Mouse (Mus musculus) lung, postnatal 0 days (tissue): ENCODE data around the gene Tle6. TPM values are rescaled to one million over a fixed set of nuclear protein-coding genes. Genes with fewer than 3 reads are reported as not detected.

ENCODE experiments used
- ATAC-seq: fragments of 200-750 bp; cut with Nextera tagmentation; 2 replicates; pipeline ENCODE4 v1.8.0; 2017; ENCODE audit warnings: moderate library complexity
- DNase-seq: peaks from one replicate; pipeline ENCODE4 v3.0.0-alpha.2; 2016; ENCODE audit warnings: low spot score
- H3K27ac ChIP-seq: fragments of 300-500 bp; sonication (generic); 2 replicates; pipeline ENCODE4 v1.5.1; 2014; ENCODE audit warnings: antibody characterized with exemption, mild to moderate bottlenecking, low read length, mixed read lengths
- H3K27me3 ChIP-seq: fragments of 300-500 bp; sonication (generic); replicated peaks from 2 replicates; pipeline ENCODE4 v1.6.1; 2014; ENCODE audit warnings: low read length, mixed read lengths; ENCODE audit not compliant: insufficient read depth
- H3K36me3 ChIP-seq: fragments of 300-500 bp; sonication (generic); 2 replicates; pipeline ENCODE4 v1.6.1; 2014; ENCODE audit warnings: low read length, mixed read lengths; ENCODE audit not compliant: insufficient read depth
- H3K4me1 ChIP-seq: fragments of 300-500 bp; sonication (generic); 2 replicates; pipeline ENCODE4 v1.6.1; 2014; ENCODE audit warnings: antibody characterized with exemption, low read depth, low read length, mixed read lengths; ENCODE audit not compliant: insufficient read depth
- H3K4me2 ChIP-seq: fragments of 300-500 bp; sonication (generic); replicated peaks from 2 replicates; pipeline ENCODE4 v1.6.1; 2014; ENCODE audit warnings: low read depth, mild to moderate bottlenecking, low read length, moderate library complexity, mixed read lengths
- H3K4me3 ChIP-seq: fragments of 300-500 bp; sonication (generic); 2 replicates; pipeline ENCODE4 v1.5.1; 2014; ENCODE audit warnings: low read depth, low read length
- H3K9ac ChIP-seq: fragments of 300-500 bp; sonication (generic); replicated peaks from 2 replicates; pipeline ENCODE4 v1.6.1; 2014; ENCODE audit warnings: low read depth, mild to moderate bottlenecking
- H3K9me3 ChIP-seq: fragments of 300-500 bp; sonication (generic); 2 replicates; pipeline ENCODE4 v1.6.1; 2016; ENCODE audit warnings: low read length, mixed read lengths
- CTCF ChIP-seq: IDR thresholded peaks from 2 replicates; pipeline ENCODE4 v1.5.1; 2016; ENCODE audit warnings: antibody characterized with exemption, mild to moderate bottlenecking
- EP300 ChIP-seq: IDR thresholded peaks from 2 replicates; pipeline ENCODE4 v1.6.1; 2016; ENCODE audit warnings: antibody characterized with exemption, mild to moderate bottlenecking, control low read depth
- WGBS: fragments of 180-500 bp; shearing (Covaris S2); extraction: QIAGEN DNeasy Blood & Tissue Kit; methylation state at CpG from one replicate; pipeline ENCODE4 v1.1.7; 2014; 5-methylcytosine and 5-hydroxymethylcytosine counted together
- polyA plus RNA-seq: library from polyadenylated mRNA; unstranded; fragments of >200 nt; fragmentation: Nextera tagmentation; extraction: Ambion mirVana; gene quantifications from 2 replicates; pipeline ENCODE4 v1.2.1, GENCODE M21; 2015

Gene Tle6
- polyA plus RNA-seq, 1 experiment from 2014 or later = 12.8 TPM

DNA sequence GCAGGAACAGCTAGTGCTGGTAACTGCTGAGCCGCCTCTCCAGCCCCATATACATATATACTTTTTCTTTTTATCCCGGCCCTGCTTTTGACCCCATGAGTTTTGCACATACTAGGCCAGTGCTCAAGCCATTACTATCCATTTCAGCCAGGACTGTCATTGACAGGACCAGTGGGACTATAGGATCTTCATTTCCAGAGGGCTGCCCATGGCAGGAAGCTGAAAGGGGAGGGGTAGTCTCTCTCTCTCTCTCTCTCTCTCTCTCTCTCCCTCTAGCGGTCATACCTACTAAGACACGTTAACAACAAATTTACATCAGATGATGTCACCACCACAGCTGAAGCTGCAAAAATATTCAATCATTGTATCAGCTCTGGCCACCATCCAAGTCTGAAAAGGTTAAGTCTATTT lies 1.9 kb upstream of the Tle6 start:
- Histone ChIP-seq H3K9ac (no peak overlapping the region), H3K4me3 (no peak overlapping the region), H3K4me1 (peaks cover 10% of the 10 kb centered on the region; the same call in 1 of the 2 replicates), H3K27me3 (no peaks in the 10 kb centered on the region), H3K27ac (no peak overlapping the region), H3K4me2 (no peak overlapping the region), H3K9me3 (no peaks in the 10 kb centered on the region), H3K36me3 (no peaks in the 10 kb centered on the region)
- DNase-seq (peak; percentile 96), ATAC-seq (no peak)
- WGBS = 22% methylated on average over 4 of the region's 4 CpGs
- TF ChIP-seq CTCF (peak; percentile 84), EP300 (no peak)

DNA sequence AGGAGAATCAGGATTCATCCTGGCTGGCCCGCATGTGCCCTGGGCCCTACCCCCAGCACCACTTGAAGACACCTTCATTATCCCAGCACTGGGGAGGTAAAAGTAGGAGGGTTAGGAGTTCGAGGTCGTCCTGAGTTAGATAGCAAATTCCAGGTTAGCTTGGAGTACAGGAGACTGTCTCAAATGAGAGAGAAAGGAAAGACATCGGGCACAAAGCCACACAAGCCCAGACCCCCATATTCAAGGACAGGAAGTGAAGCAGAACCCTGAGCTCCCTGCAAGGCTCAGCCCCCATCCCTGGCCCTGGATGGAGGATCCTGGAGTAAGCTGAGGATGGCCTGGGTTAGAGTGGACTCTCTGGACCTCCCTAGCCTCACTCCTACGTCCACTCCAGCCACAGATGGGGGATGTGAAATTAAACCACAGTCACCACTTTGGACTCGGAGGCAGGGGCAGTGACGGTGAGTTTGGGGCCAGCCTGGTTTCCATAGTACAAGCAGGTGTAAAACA lies 578 bp upstream of the Tle6 start:
- H3K36me3 ChIP-seq = no peaks in the 10 kb centered on the region
- H3K4me2 ChIP-seq = peak overlapping the region; percentile 58
- H3K9ac ChIP-seq = no peak overlapping the region
- ATAC-seq = no peak
- H3K4me3 ChIP-seq = peak overlapping the region; percentile 16; the same call in 1 of the 2 replicates
- no peaks in the 10 kb centered on the region for H3K9me3 ChIP-seq
- no peak for DNase-seq
- 28% methylated on average over 7 of the region's 7 CpGs for WGBS
- no peak for TF ChIP-seq CTCF
- TF ChIP-seq EP300 = no peak
- H3K27me3 ChIP-seq = no peaks in the 10 kb centered on the region
- peaks cover 10% of the 10 kb centered on the region; the same call in 1 of the 2 replicates for H3K4me1 ChIP-seq
- H3K27ac ChIP-seq = 0 out of 2 replicates have a peak overlapping the region, but pooled peaks have one; percentile 32

DNA sequence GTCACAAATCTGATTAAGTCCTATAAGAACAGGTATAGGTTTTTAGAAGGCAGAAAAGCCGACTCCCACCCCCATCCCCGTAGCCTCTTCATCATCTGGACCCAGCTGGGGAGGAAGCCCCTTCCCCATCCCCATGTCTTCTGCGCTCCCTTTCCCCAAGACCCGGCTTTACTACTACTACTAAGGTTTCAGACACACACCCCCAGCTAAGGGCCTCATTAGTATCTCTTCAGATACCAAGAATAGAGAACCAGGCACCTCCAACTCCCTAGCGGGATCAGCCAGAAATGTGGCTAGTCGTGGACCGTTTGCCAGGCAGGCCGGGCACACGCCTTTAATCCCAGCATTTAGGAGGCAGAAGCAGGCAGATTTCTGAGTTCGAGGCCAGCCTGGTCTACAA lies 777 bp downstream of the Tle6 start:
- H3K4me1 ChIP-seq = peaks cover 15% of the 10 kb centered on the region; the same call in 1 of the 2 replicates
- no peak for DNase-seq
- TF ChIP-seq CTCF (no peak), EP300 (no peak)
- no peaks in the 10 kb centered on the region for H3K9me3 ChIP-seq
- H3K27me3 ChIP-seq = no peaks in the 10 kb centered on the region
- no peak overlapping the region for H3K9ac ChIP-seq
- H3K36me3 ChIP-seq = no peaks in the 10 kb centered on the region
- 55% methylated on average over 10 of the region's 10 CpGs for WGBS
- no peak overlapping the region for H3K27ac ChIP-seq
- no peak for ATAC-seq
- no peak overlapping the region for H3K4me2 ChIP-seq
- H3K4me3 ChIP-seq = no peak overlapping the region; the same call in 1 of the 2 replicates

DNA sequence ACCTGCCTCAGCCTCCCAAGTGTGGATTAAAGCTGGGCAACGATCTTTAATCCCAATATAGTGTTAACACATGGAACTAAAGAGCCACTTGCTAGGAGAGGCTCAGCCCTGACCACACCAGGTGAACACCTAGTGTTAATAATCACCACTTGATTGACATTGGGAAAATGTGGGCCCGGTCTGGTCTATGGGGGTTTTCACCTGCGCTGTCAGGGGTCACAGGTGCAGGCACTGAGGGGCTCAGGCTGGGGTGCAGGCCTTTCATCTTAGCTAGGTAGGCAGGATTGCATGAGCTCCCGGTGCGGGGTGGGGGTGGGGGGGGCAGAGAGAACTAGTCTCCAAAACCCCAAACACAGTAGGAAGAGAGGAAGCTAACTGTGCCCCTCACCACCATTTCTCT lies 1.2 kb downstream of the Tle6 start:
- TF ChIP-seq EP300 (no peak), CTCF (no peak)
- no peak overlapping the region for H3K4me3 ChIP-seq
- DNase-seq (no peak), ATAC-seq (no peak)
- no peak overlapping the region for H3K4me2 ChIP-seq
- no peak overlapping the region for H3K27ac ChIP-seq
- H3K9ac ChIP-seq = no peak overlapping the region
- H3K4me1 ChIP-seq = peaks cover 15% of the 10 kb centered on the region; the same call in 1 of the 2 replicates
- WGBS = 62% methylated on average over 5 of the region's 5 CpGs
- H3K36me3 ChIP-seq = no peaks in the 10 kb centered on the region
- H3K27me3 ChIP-seq = no peaks in the 10 kb centered on the region
- H3K9me3 ChIP-seq = no peaks in the 10 kb centered on the region

DNA sequence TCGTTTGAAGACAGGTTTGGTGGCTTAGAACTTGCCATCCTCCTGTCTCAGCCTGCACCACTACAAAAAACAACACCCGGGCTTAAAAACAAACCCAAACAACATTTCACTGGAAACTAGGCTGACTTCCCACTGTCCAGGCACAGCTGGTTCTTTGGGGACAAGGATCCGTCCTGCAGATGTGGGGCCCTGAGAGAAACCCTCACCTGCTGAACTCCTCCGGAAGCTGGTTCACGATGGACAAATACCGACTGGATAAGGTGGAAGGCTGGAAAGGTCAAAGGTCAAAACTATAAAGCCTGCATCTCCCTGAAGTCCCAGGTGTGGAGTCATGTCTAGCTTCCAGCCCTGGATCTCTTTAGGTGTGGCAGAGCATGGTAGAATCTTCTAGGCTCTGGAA lies 2.0 kb downstream of the Tle6 start:
- DNase-seq (no peak), ATAC-seq (no peak)
- Histone ChIP-seq H3K4me3 (no peak overlapping the region), H3K4me1 (peaks cover 15% of the 10 kb centered on the region; the same call in 1 of the 2 replicates), H3K27me3 (no peaks in the 10 kb centered on the region), H3K9ac (no peak overlapping the region), H3K9me3 (no peaks in the 10 kb centered on the region), H3K27ac (no peak overlapping the region), H3K4me2 (no peak overlapping the region), H3K36me3 (no peaks in the 10 kb centered on the region)
- TF ChIP-seq EP300 = no peak
- no peak for TF ChIP-seq CTCF
- 40% methylated on average over 6 of the region's 6 CpGs for WGBS

DNA sequence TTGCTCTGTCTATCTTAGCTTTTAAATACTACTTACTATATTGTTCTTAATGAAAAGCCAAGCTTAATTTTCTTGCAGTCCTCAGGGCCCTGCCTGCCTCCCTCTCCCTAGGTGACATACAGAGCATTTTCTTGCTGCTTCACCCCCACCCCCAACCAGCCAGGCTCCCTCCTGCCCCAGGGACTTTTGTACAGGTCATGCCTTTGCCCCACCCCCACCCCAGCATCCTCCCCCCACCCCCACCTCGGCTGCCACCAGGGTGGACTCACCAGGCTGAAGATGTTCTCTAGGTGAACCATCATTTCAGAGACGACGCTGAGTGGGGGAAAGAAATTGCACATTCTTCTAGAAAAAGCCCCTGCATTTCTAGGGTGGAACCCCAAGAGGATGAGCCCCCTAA lies 2.5 kb downstream of the Tle6 start:
- Histone ChIP-seq H3K4me1 (peaks cover 15% of the 10 kb centered on the region; the same call in 1 of the 2 replicates), H3K36me3 (no peaks in the 10 kb centered on the region), H3K27ac (no peak overlapping the region), H3K9me3 (no peaks in the 10 kb centered on the region), H3K4me2 (no peak overlapping the region), H3K9ac (no peak overlapping the region), H3K4me3 (no peak overlapping the region), H3K27me3 (no peaks in the 10 kb centered on the region)
- DNase-seq (no peak), ATAC-seq (no peak)
- TF ChIP-seq CTCF = no peak
- no peak for TF ChIP-seq EP300
- WGBS = 32% methylated on average over 3 of the region's 3 CpGs
